Mouse (Mus musculus) brain, embryonic 14.5 days (tissue): ENCODE measurements at regions not wholly inside any gene's neighbourhood (a gene's known extent, or its start where the extent isn't known, plus 50 kb on each side); places are given as distances from the start of the nearest gene placed in this dataset.

Experiments
- CTCF ChIP-seq: fragments of 200-500 bp; IDR thresholded peaks from 2 replicates; pipeline ENCODE4 v1.5.1; 2012; ENCODE audit warnings: inconsistent platforms, mild to moderate bottlenecking, moderate library complexity, borderline replicate concordance; ENCODE audit not compliant: insufficient read depth, insufficient read length; ENCODE audit errors: extremely low read depth
- POLR2A ChIP-seq: fragments of 200-500 bp; IDR thresholded peaks from 2 replicates; pipeline ENCODE4 v1.6.1; 2012; ENCODE audit warnings: mild to moderate bottlenecking, inconsistent platforms, borderline replicate concordance; ENCODE audit not compliant: poor library complexity, insufficient read depth, insufficient read length, severe bottlenecking; ENCODE audit errors: extremely low read depth

DNA sequence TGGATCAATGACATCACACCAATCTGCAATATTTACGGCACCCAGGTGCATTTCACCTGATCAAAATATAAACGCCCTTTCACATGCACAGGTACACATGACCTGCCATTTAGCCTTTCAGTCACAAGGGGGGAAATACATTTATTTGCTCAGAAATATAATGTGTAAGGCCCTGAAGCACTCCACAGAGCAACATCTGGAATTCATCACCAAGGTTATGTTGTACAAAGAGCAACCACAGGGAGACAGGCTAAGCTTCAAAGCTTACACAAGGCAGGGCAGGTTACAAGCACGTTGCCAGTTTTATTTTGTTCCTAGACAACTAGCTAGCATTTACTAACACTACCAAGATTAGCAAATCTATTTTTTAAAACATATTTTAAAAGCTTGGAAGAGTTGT lies 79.8 kb upstream of the 2610301B20Rik start:
- TF ChIP-seq POLR2A: no peak
- no peak for TF ChIP-seq CTCF
